Mouse (Mus musculus): ENCODE results near the gene Exoc3l.
A peak's percentile ranks its signal among the peaks of the same experiment; 100 is the strongest.

Exoc3l gene

DNA sequence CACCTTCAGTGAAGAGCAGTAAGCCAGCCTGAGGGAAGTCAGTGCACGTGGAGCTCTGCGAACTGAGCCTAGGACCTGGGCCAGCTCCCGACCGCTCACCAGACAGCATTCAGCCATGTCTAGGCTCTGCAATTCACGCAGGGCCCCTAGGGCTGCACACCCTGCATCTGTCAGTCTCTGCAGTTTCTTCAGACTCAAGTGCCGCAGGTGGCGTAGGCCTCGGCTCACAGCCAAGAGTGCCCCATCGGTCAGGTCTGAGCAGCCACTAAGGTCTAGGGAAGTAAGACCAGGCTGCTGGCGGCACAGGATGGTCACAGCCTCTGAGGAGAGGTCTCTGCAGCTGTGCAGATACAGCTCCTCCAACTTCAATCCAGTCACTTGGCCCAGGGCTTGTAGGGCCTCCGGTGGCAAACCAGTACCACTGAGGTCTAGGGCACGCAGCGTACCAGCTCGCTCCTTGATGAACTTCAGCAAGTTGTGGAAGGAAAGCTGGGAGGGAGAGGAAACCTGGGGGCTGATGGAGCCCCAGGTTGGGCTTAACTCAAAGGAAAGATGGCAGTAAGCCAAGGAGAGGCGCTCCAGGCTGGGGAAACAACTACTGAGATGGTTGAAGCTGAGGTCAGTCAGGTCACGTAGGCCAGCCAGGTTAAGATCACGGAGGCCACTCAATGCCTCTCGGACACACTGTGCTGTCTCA, 19.3 kb upstream of the Exoc3l start:
- no peak for ATAC-seq (ENCODE audit: insufficient number of reproducible peaks, low FRiP score, low TSS enrichment)

DNA sequence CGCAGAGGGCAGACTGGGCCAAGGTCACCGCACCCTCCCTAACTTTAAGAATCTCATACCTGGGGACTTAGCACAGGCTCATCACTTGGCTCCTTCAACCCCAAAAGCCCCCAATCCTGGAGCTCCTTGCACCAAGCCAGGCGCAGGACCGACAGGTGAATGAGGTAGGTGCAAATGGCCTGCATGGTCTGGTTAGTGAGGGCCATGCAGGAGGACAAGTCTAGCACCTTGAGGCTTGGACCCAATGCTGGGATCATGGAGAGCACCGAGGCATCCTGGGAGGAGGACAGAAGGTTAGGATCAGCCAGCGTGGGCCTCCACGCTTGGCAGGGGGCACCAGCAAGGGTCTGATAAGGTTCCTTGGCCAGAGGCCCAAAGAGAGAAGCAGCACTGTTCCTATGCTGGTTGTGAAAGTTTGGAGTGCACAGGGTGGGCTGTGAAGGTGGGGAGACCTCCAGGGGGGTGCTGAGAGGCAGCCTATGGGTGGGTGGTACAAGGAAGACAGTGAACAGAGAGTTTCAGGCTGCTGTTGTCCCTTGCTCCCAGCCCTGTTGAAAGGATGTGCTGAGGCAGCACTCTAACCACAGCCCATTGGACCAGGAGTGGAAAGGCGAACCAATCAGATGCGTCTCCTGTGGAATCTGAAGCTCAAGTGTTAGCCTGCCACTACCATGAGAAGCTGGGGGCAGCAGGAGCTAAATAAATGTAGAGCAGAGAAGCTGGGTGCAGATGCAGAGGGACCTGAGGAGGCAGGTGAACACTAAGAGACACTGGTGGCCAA, 17.9 kb upstream of the Exoc3l start:
- ATAC-seq (ENCODE audit: insufficient number of reproducible peaks, low FRiP score, low TSS enrichment) = no peak

DNA sequence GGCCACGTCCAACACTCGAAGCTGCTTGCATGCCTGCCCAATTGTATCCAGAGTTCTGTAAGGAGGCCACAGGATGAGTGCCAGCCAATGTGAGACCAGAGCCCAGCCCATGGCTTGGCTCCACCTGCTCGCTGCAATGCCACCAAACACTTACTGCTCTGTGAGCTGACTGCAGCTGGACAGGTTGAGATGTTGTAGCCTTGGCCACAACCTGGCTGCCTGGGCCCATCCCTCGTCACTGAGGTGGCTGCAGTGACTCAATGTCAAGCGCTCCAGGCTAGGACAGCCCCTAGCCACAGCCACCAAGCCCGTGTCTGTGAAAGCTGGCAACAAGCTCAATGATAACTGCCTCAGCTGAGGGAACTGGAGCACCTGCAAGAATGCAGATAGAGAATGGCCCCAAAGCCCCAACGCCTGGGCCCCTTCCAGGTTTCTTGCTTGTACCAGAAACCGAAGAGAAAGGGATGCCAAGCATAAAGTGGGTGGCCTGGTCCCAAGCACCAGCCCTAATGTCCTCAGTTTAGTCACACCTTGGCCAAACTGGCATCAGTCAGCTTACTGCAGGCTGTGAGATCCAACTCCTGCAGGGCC, 17.1 kb upstream of the Exoc3l start:
- no peak for ATAC-seq (ENCODE audit: insufficient number of reproducible peaks, low FRiP score, low TSS enrichment)

DNA sequence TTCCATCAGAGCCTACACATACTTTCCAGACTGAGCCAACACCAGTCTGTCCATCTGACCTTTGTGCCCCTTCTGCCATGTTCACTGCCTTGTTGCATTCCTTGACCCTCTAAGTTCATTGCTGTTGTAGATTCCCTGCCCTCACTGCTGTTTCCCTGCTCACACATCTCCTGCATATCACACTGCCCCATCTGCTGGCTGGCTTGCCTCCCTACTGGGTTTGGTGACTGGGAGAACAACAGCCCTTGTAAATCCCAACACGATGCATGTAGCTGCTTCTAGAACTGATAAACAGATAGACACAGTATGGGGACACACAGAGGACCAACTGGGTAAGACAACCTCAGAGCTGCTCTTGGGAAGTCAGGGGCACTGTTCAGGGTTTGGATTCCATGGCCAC, 15.8 kb upstream of the Exoc3l start:
- no peak for ATAC-seq (ENCODE audit: insufficient number of reproducible peaks, low FRiP score, low TSS enrichment)

DNA sequence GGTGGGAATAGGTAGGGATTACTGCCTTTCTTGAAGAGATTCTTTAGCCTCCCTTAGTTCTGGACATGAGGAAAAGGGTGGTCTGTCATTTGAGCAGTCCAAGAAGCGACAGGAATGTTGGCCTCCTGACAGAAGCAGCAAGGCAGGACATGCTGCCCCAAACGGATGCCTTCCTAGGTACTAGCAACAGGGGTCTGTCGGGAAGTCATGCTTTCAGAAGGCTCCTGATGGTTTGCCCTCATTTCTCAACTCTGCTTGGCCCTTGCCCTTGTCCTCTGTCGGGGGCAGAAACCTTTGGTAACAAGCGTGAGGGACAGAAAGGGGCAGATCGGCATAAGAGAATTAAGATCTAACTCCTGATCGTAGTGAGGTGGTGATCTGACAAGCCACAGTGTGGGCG, 14.2 kb upstream of the Exoc3l start:
- ATAC-seq (ENCODE audit: insufficient number of reproducible peaks, low FRiP score, low TSS enrichment) = no peak

DNA sequence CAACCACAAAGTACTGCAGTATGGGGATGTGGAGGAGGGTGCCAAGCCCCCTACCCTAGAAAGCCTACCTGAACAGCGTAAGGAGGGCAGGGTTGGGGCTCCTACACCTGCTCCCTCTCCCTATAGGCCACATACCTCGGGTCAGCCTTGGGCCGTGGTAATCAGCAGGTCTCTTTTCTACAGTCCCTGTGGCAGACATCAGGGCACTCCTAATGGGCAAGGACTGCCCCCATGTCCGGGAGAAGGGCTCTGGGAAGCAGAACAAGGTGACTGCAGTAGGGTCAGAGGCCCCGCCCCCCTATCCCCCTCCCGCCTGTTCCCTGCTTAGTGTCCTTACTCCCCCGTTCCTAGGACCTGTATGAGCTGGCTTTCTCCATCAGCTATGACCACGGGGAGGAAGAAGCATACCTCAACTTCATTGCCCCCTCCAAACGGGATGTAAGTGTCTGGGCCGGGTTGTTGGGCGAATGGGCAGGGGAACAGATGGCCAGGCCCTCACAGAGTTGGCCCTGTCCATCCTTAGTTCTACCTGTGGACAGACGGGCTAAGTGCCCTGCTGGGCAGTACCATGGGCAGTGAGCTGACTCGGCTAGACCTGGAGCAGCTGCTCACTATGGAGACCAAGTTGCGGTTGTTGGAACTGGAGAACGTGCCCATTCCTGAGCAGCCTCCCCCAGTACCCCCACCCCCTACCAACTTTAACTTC, 13.4 kb upstream of the Exoc3l start:
- ATAC-seq (ENCODE audit: insufficient number of reproducible peaks, low FRiP score, low TSS enrichment) = peak; percentile 74

DNA sequence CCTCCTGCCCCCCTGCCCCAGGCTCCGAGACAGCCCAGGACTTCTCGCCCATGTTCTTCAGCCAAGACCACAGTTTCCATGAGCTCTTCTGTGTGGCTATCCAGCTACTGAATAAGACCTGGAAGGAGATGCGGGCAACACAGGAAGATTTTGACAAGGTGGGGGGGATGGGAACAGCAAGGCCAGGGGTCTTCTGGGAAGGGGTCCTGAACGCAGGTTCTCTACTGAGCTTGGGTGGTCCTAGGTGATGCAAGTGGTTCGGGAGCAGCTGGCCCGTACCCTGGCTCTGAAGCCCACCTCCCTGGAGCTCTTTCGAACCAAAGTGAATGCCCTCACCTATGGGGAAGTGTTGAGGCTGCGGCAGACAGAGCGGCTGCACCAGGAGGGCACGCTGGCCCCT, 12.5 kb upstream of the Exoc3l start:
- no peak for ATAC-seq (ENCODE audit: insufficient number of reproducible peaks, low FRiP score, low TSS enrichment)

DNA sequence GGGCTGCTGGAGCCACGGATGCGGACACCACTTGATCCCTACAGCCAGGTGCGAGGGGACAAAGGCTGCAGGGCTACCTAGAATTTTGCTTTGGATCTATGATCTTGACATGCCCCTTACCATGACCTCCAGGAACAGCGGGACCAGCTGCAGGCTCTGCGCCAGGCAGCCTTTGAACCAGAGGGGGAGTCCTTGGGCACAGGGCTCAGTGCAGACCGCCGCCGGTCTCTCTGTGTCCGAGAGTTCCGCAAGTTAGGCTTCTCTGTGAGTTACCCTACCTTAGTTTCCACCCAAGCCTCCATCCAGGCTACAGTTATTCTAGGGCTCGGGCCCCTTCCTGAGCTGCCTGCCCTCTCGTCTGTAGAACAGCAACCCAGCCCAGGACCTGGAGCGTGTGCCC, 11.8 kb upstream of the Exoc3l start:
- no peak for ATAC-seq (ENCODE audit: insufficient number of reproducible peaks, low FRiP score, low TSS enrichment)

DNA sequence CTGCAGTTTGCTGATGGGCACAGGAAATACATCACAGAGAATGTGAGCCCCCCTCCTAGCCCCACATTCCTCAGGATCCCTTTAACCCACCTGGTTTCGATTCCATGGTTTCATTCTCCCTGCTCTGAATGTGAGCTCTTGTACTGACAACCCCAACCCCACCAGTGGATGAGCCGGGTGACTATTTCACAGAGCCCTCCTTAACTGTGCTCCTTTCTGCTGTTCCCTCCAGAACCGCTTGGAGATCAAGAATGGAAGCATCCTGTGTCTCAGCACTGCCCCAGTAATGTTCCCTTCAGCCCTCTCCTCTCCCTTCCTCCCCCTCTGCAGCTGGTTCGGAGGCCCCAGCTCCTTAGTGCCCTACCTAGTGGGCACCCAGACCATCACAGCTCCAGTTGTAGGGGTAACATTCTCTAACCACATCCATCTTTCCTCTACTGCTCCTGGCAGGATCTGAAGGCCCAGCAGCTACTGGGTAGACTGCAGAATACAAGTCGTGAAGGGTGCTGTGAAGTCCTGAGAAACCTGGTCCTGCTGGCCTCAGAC, 10.3 kb upstream of the Exoc3l start:
- ATAC-seq (ENCODE audit: insufficient number of reproducible peaks, low FRiP score, low TSS enrichment) = no peak

DNA sequence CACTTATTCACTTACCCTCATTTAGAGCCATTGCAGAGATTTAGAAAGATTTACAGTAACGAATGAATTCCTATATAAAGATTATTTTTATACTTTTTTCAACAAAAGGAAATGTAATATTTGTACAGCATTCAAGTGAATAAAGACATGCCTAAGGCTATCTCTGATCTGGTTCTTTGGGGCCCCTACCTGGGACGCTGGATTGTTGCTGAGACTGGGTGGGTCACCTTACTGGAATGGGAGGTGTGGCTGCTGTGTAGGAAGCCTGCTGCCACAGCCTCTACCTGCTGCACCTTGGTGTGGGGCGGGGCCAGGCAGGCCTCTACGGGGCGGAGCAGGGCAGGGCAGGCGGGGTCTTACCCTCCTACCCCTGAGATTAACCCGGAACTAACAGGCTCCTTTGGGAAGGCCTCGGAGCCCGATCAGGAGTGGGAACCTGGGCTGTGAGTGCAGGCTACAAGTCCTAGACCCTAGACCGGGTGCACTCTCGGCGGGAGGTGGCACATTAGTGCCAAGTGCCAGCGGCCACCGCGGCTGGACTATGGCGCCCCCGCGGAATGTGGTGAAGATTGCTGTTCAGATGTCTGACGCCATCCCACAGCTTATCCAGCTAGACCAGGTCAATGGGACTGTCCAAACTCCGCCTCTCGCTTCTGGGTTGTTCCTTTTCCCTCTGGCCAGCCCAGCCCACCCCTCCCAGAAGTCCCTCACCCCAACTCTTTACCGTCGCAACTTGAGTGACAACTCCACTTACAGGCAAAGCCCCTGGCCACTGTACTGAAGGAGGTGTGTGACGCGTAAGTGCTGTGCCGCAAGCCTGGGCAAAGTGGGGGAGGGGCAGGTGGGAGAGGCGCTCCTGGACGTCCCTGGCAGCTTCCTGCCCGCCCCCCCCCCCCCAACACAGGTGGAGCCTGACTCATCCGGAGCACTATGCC, 9.6 kb upstream of the Exoc3l start, which contains the start of gene Elmo3:
TSS of gene Elmo3 (plus strand) at position 391 of the 935 bp plus-strand sequence.
- peak; percentile 14; the same call in 1 of the 2 replicates for ATAC-seq (ENCODE audit: insufficient number of reproducible peaks, low FRiP score, low TSS enrichment)

DNA sequence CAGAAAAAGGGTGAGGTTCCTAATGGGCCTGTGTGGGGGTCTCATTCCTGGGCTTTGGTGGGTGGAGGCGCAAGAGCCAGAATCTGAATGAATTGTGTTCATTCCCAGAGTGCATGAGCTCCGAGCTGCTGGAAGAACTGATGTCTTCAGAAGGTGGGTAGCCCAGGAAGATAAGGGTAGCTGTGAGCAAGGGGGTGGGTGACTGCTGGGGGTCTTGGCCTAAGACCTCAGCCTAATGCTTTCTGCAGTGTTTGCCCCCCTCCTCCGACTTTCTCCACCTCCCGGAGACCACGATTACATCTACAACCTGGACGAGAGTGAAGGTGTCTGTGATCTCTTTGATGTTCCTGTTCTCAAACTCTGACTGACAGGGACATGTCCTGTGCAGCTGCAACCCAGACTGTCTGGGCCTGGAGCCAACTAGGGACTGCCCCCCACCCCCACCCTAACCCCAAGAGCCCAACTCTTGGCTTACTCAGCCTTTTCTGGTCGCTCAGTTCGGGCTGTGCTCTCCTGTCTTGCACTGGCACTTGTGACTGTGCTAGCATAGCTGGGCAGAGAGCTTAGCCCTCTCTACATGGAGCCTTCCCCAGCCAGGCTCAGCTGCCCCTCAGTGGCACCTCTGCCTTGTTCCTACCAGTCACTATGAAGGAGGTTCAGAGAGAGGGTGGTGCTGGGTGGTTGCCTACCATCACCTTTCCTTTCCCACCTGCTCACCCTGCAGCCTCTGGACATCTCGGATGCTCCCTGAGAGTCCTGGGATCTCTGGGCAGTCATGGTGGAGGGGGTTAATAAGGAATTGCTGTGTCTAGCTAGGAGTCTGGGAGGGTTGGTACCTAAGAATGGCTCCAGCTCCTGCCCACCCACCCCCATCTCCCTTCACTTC, 8.7 kb upstream of the Exoc3l start:
- ATAC-seq (ENCODE audit: insufficient number of reproducible peaks, low FRiP score, low TSS enrichment) = no peak

DNA sequence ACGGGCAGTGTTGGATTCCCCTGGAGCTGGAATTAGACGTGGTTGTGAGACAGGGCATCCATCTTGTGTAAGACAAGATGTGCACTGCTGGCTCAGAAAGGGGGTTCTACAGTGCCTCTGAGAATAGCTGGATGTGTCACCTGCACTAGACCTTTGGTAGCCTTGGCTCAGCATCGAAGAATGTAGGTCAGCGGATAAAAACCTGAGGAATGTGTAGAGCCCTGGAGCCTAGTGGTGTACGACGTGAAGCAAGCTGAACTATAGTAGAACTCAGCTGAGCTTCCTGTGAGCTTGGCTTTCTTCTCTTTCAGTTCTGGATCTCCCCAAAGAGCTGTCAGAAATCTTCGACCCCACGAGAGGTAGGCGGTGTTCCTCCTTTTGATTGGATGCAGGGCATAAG, 8.0 kb upstream of the Exoc3l start:
- ATAC-seq (ENCODE audit: insufficient number of reproducible peaks, low FRiP score, low TSS enrichment) = no peak

DNA sequence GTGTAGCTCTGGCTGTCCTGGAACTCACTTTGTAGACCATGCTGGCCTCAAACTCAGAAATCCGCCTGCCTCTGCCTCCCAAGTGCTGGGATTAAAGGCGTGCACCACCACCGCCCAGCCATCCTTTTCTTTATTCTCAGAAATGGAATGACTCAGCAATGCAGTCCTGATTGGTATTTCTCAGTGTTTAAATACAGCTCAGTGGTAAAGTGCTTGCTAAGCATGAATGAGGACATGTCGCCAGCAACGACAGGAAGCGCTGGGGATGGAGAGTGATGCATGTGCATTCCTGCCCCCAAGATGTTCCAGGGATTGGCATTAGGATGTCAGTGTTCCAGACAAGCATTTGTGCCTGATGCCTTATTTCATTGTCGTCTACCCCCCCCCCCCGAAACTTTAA, 7.5 kb upstream of the Exoc3l start:
- no peak for ATAC-seq (ENCODE audit: insufficient number of reproducible peaks, low FRiP score, low TSS enrichment)

DNA sequence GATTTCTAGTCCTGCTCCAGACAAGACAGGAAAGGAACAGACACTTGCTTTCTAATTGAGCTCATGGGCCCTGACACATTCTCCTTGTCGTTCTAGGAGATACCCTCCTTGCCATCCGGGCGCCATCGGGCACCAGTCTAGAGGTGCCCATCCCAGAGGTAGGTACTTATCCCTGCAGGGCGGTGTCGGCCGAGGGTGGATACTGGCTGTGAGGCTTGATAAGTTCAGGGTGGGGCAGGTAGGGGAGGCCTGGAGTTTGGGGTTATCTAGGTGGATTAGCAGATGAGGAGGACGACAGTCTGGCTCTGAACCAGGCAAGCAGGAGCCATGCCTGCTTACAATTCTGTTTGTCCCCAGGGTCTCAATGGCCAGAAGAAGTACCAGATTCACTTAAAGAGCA, 4.1 kb upstream of the Exoc3l start:
- no peak for ATAC-seq (ENCODE audit: insufficient number of reproducible peaks, low FRiP score, low TSS enrichment)

DNA sequence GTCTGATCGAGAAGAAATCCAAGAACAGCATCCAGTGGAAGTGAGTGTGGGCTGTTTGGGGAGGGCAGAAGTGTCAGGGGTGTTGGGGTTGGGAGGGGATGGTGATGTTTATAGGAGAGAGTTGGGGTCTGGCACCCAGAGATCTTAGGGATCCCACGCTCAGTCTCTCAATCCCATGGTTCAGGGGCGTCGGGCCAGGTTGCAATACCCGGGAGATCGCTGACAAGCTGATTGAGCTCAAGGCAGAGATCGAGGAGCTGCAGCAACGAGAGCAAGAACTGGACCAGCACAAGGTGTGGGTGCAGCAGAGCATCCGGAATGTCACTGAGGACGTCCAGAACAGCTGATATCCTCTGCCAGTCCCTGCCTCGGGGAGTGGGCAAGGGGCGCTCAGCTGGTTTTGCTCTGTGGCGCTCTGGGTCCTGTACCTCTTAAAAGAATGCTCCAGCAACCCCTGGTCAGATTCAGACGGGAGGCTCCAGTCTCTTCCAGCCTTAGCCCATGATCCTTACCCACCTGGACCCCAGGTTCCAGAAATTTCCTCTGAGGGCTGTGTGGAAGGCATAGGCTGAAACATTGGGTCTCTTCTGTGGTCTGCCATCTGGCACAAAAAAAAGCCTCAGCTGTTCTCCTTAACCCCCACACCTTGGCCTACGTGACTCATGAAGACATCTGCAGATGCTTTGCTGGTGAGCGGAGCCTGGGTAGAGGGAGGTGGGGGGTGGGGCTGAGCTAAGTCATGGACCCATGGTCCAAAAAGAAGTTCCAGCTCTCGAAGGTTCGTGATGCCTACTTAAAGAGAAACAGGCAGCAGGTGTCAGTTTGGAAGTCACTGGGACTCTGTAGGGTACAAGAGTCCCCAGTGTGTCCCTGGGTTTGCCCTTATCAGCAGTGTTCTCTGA, 2.7 kb upstream of the Exoc3l start:
- no peak for ATAC-seq (ENCODE audit: insufficient number of reproducible peaks, low FRiP score, low TSS enrichment)

DNA sequence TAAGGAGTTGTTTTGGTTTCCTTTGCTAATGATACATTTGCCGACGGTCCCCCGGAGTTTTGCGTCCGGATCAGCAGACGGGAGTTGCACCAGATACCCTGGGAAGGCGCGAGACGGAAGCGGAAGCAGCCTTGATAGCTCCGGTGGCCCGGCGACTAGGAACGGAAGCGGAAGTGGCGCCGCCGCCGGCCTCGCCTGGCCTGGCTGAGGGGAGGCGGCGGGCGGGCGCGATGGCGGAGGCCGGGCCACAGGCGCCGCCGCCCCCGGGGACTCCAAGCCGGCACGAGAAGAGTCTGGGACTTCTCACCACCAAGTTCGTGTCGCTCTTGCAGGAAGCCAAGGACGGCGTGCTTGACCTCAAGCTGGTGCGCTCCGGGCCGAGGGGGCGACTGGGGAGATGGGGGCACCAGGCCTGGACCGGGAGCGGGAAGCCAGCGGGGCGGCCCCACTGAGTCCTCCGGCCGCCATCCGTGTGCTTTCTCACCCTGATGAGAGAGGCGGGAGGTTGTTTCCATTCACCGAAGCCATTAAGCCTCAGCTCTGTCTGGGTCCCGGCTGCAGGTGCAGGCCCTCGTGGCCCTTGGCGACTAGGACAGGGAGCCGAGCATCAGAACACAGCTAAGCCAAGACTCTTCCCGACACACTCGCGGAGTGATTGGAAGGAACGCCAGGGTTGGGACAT, 1.8 kb upstream of the Exoc3l start, which contains the start of gene E2f4:
TSS of gene E2f4 (plus strand) at position 153 of the 682 bp plus-strand sequence.
- ATAC-seq (ENCODE audit: insufficient number of reproducible peaks, low FRiP score, low TSS enrichment) = peak; percentile 74

DNA sequence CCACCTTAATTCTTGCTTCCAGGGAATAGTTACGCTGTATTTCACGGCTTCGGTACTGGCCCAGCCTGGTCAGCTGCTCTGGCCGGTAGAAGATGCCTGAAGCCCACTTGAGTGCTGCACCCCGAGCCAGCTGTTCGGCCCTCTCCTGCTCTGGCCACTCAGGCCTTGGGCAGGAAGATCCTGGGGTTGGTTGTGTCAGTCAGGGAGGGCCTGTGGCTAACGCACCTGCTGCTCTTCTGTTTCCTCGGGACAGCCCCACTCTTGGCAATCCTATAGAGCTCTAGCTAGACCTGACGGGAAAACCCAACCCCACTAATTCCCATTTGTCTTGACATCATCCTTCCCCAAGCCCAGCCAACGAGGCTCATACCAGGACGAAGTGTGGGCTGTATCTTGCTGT, 645 bp downstream of the Exoc3l start:
- no peak for ATAC-seq (ENCODE audit: insufficient number of reproducible peaks, low FRiP score, low TSS enrichment)
